Mouse (Mus musculus): ENCODE results near the gene Uggt1.

Uggt1 gene

GRCm38 (mm10) chr1:36114844-36115243 lies 129.7 kb downstream of the Uggt1 start:
- no peak for DNase-seq (ENCODE audit: low spot score)

DNA sequence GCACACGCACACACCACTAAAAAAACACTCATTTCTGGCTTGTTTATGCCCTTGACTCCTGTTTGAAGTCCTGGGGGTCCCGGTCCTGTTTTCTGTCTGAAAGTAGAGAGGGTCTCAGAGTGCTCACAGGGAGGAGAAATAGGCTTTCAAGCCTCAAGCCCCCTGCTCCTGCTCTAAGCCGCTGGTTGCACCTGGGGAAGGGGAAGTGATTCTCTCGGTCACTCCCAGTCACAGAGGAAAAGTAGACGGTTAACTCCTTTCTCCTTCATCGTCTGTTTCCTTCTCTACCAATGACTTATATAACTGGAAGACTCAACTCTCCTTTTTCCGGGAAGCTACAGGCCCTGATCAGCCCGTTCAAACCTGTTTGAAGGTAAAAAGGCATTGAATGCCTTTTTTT lies 130.8 kb downstream of the Uggt1 start:
- no peak for DNase-seq (ENCODE audit: low spot score)

DNA sequence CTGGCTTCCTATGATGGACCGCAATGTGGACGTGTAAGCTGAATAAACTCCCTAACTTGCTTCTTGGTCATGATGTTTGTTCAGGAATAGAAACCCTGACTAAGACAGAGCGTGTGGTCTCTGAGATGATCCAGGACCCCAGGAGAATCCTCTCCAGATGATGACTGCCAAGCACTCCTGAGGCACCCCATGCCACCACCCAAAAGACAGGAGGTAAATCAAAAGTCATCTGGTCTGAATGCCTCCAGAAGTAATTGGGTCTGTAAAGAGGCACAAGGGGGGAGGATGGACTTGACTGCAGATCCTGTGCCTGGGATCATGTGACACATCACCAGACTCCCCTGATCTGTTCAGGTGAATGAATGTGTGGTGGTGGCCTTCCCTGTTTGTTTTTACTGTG lies 131.9 kb downstream of the Uggt1 start:
- no peak for DNase-seq (ENCODE audit: low spot score)

- no peak for DNase-seq (ENCODE audit: low spot score)
Observed at GRCm38 (mm10) chr1:36109987-36110386, 134.5 kb downstream of the Uggt1 start.

- DNase-seq (ENCODE audit: low spot score): no peak
Observed at GRCm38 (mm10) chr1:36105917-36106706, 138.4 kb downstream of the Uggt1 start.

- no peak for DNase-seq (ENCODE audit: low spot score)
Observed at GRCm38 (mm10) chr1:36100371-36100770, 144.1 kb downstream of the Uggt1 start.

- DNase-seq (ENCODE audit: low spot score): peak; percentile 57
Observed at GRCm38 (mm10) chr1:36098432-36098831, 146.1 kb downstream of the Uggt1 start.

DNA sequence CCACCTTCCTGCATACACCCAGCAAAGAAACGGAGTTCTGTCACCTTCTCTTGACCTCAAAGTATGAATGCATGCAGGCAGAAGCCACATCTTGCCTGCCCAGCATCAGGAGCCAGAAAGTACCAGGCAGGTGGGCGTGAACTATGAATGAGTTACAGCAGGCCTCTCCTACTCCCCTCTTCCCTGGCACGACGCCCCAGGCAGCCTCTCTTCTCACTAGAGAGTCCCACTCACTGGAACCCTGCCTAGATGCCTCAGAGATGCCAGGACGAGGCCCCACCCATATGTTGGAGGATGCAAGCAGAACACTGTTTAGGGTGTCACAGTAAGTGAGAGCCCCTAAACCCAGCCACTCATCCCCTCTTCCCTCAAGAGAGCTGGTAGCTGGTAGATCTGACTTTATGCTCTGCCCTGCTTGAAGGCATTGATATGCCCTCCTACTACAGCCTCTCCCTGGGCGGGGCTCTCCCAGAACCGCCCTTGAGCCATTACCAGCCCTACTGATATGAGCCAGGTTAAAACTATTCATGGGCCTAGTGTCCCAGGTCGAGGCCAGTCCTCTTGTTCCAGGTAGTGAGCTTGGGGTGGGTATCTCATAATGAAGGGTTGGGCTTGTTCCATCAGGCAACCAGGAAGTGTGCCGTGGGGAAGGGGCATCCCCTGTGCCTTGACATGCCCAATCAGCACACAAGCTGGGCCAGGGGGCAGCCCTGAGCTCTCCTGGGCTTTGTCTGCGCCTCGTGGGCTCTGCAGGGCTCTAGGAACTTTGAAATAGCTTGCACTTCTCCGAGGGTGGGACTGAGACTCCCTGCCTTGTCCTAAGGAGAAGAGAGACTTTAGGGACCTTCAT lies 148.9 kb downstream of the Uggt1 start:
- DNase-seq (ENCODE audit: low spot score): no peak

DNA sequence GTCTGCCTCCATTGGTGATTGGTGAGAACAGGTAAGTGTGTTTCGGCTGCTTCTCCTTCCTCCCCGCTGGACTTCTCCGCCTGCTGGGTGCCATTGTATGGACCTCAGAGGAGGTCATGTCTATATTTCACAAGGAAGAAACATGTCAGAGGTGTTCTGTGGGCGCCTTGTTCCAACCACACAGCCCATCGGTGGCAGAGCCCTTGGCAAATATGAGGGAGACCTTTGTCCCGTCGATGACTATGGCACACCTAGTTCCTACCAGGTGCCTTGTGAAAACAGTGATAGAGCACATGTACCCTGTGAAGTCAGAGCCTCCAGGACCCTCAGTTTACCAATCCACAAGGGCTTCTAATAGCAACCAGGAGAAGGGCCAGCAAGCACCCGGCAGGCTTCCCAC lies 150.8 kb downstream of the Uggt1 start:
- DNase-seq (ENCODE audit: low spot score): no peak

DNA sequence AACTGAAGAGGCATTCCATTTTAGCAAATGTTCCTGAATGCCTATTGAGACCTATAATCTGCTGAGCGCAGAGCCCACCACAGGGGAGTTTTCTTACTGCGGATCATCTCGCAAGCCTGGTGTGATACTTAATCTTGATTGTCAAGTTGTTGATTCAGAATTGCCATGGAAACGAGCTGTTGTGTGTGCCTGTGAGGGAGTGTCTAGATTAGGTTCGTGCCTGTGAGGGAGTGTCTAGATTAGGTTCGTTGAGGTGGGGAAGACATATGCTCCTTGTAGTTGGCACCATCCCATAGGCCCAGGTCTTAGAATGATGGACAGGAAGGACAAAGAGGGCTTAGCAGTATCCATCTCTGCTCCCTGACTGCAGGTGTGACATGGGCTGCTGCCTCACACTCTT lies 153.3 kb downstream of the Uggt1 start:
- DNase-seq (ENCODE audit: low spot score): no peak

- no peak for DNase-seq (ENCODE audit: low spot score)
Observed at GRCm38 (mm10) chr1:36090722-36091110, 153.8 kb downstream of the Uggt1 start.
